Mouse (Mus musculus): Measurements from ENCODE around the gene Olfr745. TPM values are rescaled to one million over a fixed set of nuclear protein-coding genes. Genes with fewer than 3 reads are reported as not detected.

Gene Olfr745
- polyA plus RNA-seq (2015; fragmentation: Nextera tagmentation; extraction: Ambion mirVana) = not detected in 2 replicates

DNA sequence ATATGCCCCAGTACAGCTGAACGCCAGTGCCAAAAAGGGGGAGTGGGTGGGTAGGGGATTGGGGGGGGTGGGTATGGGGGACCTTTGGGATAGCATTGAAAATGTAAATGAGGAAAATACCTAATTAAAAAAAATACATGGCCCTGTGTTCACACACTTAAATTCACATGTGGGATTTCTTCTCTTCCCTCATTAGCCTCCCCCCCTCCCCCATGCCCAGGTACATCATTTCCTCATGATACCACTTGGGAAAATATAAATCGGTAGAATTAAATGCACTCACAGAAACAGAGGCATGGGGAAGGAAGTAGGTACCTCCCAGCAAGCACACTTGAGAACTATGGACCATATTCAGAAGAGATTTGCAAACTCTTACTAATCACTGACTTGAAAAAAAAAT is at the start of gene Olfr745:
TSS of gene Olfr745 (plus strand) at position 301 of the 400 bp plus-strand sequence.
- no peak within 1 kb of the TSS for H3K27ac ChIP-seq (ENCODE audit: low read depth, low read length)
- no peaks in the 10 kb centered on the region for H3K36me3 ChIP-seq (ENCODE audit: control insufficient read depth, insufficient read depth, low read length)
- no peaks in the 10 kb centered on the region for H3K4me1 ChIP-seq (ENCODE audit: control insufficient read depth, insufficient read depth, low read depth, low read length)
- WGBS = 94% methylated on average over 2 of the region's 2 CpGs
- ATAC-seq = no peak
- H3K4me2 ChIP-seq (ENCODE audit: low read length) = no peak within 1 kb of the TSS
- H3K9ac ChIP-seq (ENCODE audit: low read depth, low read length) = no peak within 1 kb of the TSS
- H3K9me3 ChIP-seq (ENCODE audit: control insufficient read depth, low read length) = no peaks in the 10 kb centered on the region
- H3K27me3 ChIP-seq (replicated peaks; ENCODE audit: control insufficient read depth, insufficient read depth, low read length) = no peaks in the 10 kb centered on the region
- H3K4me3 ChIP-seq (ENCODE audit: low read length) = no peak within 1 kb of the TSS

DNA sequence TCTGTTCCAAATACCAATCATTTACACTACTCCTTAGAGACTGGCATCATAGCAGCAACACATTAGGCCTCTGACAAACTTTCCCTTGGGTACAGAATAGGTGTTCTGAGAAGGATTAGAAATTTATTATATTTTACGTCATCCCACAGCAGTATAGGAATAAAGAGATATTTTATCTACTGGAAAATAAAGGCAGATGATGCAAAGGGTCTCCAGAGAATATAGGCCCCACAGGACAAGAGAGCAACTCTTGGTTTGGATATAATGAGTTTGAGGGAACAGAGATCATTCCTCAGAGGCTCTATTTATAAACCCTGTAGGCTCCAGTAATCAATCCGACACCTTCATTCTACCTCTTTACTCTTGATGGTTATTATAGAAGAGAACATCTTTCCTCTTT is 24.6 kb upstream of the Olfr745 start, which contains the start of gene Olfr744:
TSS of gene Olfr744 (plus strand) at position 301 of the 400 bp plus-strand sequence.
- H3K4me1 ChIP-seq (ENCODE audit: control insufficient read depth, insufficient read depth, low read depth, low read length) = no peaks in the 10 kb centered on the region
- no peak for ATAC-seq

DNA sequence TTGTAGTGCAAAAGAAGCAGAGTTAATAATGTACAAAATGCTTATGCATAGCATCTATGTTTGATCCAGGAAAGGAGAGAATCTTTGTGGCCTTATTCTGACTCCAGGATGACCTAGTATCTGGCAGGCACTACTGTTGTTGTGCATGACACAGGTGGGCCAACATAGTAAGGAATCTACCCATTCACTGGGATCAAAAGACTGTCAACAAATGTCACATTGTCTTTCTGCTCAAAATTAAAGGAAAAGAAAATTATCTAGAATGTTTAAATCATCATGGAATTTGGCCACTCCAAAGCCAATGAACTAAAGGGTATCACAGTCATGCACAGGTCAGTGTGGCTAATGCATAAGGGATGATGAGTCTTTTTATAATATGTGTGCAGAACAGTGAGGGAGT is 7.6 kb downstream of the Olfr745 start, which contains the start of gene Olfr746:
TSS of gene Olfr746 (plus strand) at position 301 of the 400 bp plus-strand sequence.
- no peaks in the 10 kb centered on the region for H3K4me1 ChIP-seq (ENCODE audit: control insufficient read depth, insufficient read depth, low read depth, low read length)
- no peak within 1 kb of the TSS for H3K4me3 ChIP-seq (ENCODE audit: low read length)
- no peak within 1 kb of the TSS for H3K4me2 ChIP-seq (ENCODE audit: low read length)
- no peaks in the 10 kb centered on the region for H3K36me3 ChIP-seq (ENCODE audit: control insufficient read depth, insufficient read depth, low read length)
- no peak within 1 kb of the TSS for H3K9ac ChIP-seq (ENCODE audit: low read depth, low read length)
- no peaks in the 10 kb centered on the region for H3K27me3 ChIP-seq (replicated peaks; ENCODE audit: control insufficient read depth, insufficient read depth, low read length)
- no peak within 1 kb of the TSS for H3K27ac ChIP-seq (ENCODE audit: low read depth, low read length)
- ATAC-seq = no peak
- no peaks in the 10 kb centered on the region for H3K9me3 ChIP-seq (ENCODE audit: control insufficient read depth, low read length)

More for the DNA sequence above, 24.6 kb upstream of the Olfr745 start, which contains the start of gene Olfr744:
- Histone ChIP-seq H3K9ac (ENCODE audit: low read depth, low read length) (no peak within 1 kb of the TSS), H3K27ac (ENCODE audit: low read depth, low read length) (no peak within 1 kb of the TSS), H3K4me3 (ENCODE audit: low read length) (no peak within 1 kb of the TSS), H3K9me3 (ENCODE audit: control insufficient read depth, low read length) (no peaks in the 10 kb centered on the region; the same call in 1 of the 2 replicates), H3K4me2 (ENCODE audit: low read length) (no peak within 1 kb of the TSS), H3K27me3 (replicated peaks; ENCODE audit: control insufficient read depth, insufficient read depth, low read length) (no peaks in the 10 kb centered on the region), H3K36me3 (ENCODE audit: control insufficient read depth, insufficient read depth, low read length) (no peaks in the 10 kb centered on the region)
- 92% methylated on average over 2 of the region's 2 CpGs for WGBS

DNA sequence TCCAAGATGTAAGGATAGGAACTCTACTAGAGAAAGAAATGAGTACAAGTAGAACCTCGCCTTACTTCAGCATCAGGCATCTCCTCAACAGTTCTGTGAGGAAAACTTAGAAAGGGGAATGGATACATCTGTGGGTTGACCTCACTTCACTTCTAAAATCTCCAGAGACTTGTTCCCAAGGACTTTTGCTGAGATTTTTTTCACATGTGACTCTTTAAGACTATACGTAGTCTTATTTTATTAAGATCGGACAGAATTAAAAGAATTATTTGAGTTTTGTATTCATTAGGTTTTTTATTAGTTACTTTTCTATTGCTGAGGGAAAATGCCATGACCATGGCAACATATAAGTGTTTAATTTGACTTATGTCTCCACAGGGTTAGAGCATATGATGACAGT is 53.9 kb downstream of the Olfr745 start, which contains the start of gene Olfr747:
TSS of gene Olfr747 (minus strand) at position 101 of the 400 bp plus-strand sequence.
- Histone ChIP-seq H3K4me1 (ENCODE audit: control insufficient read depth, insufficient read depth, low read depth, low read length) (no peaks in the 10 kb centered on the region), H3K27ac (ENCODE audit: low read depth, low read length) (no peak within 1 kb of the TSS), H3K27me3 (replicated peaks; ENCODE audit: control insufficient read depth, insufficient read depth, low read length) (no peaks in the 10 kb centered on the region), H3K9ac (ENCODE audit: low read depth, low read length) (no peak within 1 kb of the TSS), H3K36me3 (ENCODE audit: control insufficient read depth, insufficient read depth, low read length) (no peaks in the 10 kb centered on the region), H3K9me3 (ENCODE audit: control insufficient read depth, low read length) (no peaks in the 10 kb centered on the region), H3K4me3 (ENCODE audit: low read length) (no peak within 1 kb of the TSS), H3K4me2 (ENCODE audit: low read length) (no peak within 1 kb of the TSS)
- 91% methylated on average over 3 of the region's 3 CpGs for WGBS
- no peak for ATAC-seq

Other genes starting within 250 kb of the Olfr745 start
- gene Olfr738, start 231.8 kb upstream of the Olfr745 start, polyA plus RNA-seq (2015; fragmentation: Nextera tagmentation; extraction: Ambion mirVana) = not detected in 2 replicates
- gene Olfr739, start 220.8 kb upstream of the Olfr745 start, polyA plus RNA-seq (2015; fragmentation: Nextera tagmentation; extraction: Ambion mirVana) = not detected in 2 replicates
- gene Olfr740, start 193.8 kb upstream of the Olfr745 start, polyA plus RNA-seq (2015; fragmentation: Nextera tagmentation; extraction: Ambion mirVana) = not detected in 2 replicates
- gene Olfr741, start 166.7 kb upstream of the Olfr745 start, polyA plus RNA-seq (2015; fragmentation: Nextera tagmentation; extraction: Ambion mirVana) = not detected in 2 replicates
- not detected in 2 replicates for gene Olfr742, start 135.8 kb upstream of the Olfr745 start, polyA plus RNA-seq (2015; fragmentation: Nextera tagmentation; extraction: Ambion mirVana)
- gene Olfr743, start 117.5 kb upstream of the Olfr745 start, polyA plus RNA-seq (2015; fragmentation: Nextera tagmentation; extraction: Ambion mirVana) = not detected in 2 replicates
- not detected in 2 replicates for gene Olfr744, start 24.5 kb upstream of the Olfr745 start, polyA plus RNA-seq (2015; fragmentation: Nextera tagmentation; extraction: Ambion mirVana)
- gene Olfr746, start 7.7 kb downstream of the Olfr745 start, polyA plus RNA-seq (2015; fragmentation: Nextera tagmentation; extraction: Ambion mirVana) = not detected in 2 replicates
- gene Olfr747, start 53.8 kb downstream of the Olfr745 start, polyA plus RNA-seq (2015; fragmentation: Nextera tagmentation; extraction: Ambion mirVana) = not detected in 2 replicates
- not detected in 2 replicates for gene Olfr748, start 68.0 kb downstream of the Olfr745 start, polyA plus RNA-seq (2015; fragmentation: Nextera tagmentation; extraction: Ambion mirVana)
- gene Olfr749, start 105.7 kb downstream of the Olfr745 start, polyA plus RNA-seq (2015; fragmentation: Nextera tagmentation; extraction: Ambion mirVana) = not detected in 2 replicates
- gene Ttc5, start 146.1 kb downstream of the Olfr745 start, polyA plus RNA-seq (2015; fragmentation: Nextera tagmentation; extraction: Ambion mirVana) = 121 and 123 TPM in 2 replicates
- not detected in 2 replicates for gene Ccnb1ip1, start 168.3 kb downstream of the Olfr745 start, polyA plus RNA-seq (2015; fragmentation: Nextera tagmentation; extraction: Ambion mirVana)
- 42.7 and 43.1 TPM in 2 replicates for gene Parp2, start 168.5 kb downstream of the Olfr745 start, polyA plus RNA-seq (2015; fragmentation: Nextera tagmentation; extraction: Ambion mirVana)
- 2.9 and 3.3 TPM in 2 replicates for gene Tep1, start 231.2 kb downstream of the Olfr745 start, polyA plus RNA-seq (2015; fragmentation: Nextera tagmentation; extraction: Ambion mirVana)